Mouse (Mus musculus) midbrain, embryonic 13.5 days (tissue): ENCODE measurements around the gene Cfap206. TPM values are rescaled to one million over a fixed set of nuclear protein-coding genes. Genes with fewer than 3 reads are reported as not detected.

Experiments used
- ATAC-seq: fragments of 200-750 bp; cut with Nextera tagmentation; 2 replicates; pipeline ENCODE4 v1.8.0; 2017; ENCODE audit warnings: mild to moderate bottlenecking, moderate TSS enrichment, moderate library complexity
- H3K27ac ChIP-seq: fragments of 300-500 bp; sonication (generic); 2 replicates; pipeline ENCODE4 v1.5.1; 2015; ENCODE audit warnings: inconsistent platforms, mild to moderate bottlenecking, moderate library complexity
- H3K27me3 ChIP-seq: fragments of 300-500 bp; sonication (generic); 2 replicates; pipeline ENCODE4 v1.6.1; 2015; ENCODE audit warnings: mild to moderate bottlenecking, inconsistent platforms
- H3K36me3 ChIP-seq: fragments of 300-500 bp; sonication (generic); 2 replicates; pipeline ENCODE4 v1.6.1; 2015; ENCODE audit warnings: mild to moderate bottlenecking, inconsistent platforms
- H3K4me1 ChIP-seq: fragments of 300-500 bp; sonication (generic); replicated peaks from 2 replicates; pipeline ENCODE4 v1.6.1; 2015; ENCODE audit warnings: inconsistent platforms
- H3K4me2 ChIP-seq: fragments of 300-500 bp; sonication (generic); replicated peaks from 2 replicates; pipeline ENCODE4 v1.6.1; 2015; ENCODE audit warnings: moderate library complexity, mild to moderate bottlenecking, inconsistent platforms
- H3K4me3 ChIP-seq: fragments of 300-500 bp; sonication (generic); replicated peaks from 2 replicates; pipeline ENCODE4 v1.5.1; 2015; ENCODE audit warnings: mild to moderate bottlenecking, inconsistent platforms
- H3K9ac ChIP-seq: fragments of 300-500 bp; sonication (generic); replicated peaks from 2 replicates; pipeline ENCODE4 v1.6.1; 2015; ENCODE audit warnings: mild to moderate bottlenecking, inconsistent platforms
- H3K9me3 ChIP-seq: fragments of 300-500 bp; sonication (generic); 2 replicates; pipeline ENCODE4 v1.6.1; 2016; ENCODE audit warnings: mild to moderate bottlenecking, inconsistent platforms
- WGBS: fragments of 180-500 bp; shearing (Covaris S2); methylation state at CpG from one replicate; pipeline ENCODE4 v1.1.7; 2015; 5-methylcytosine and 5-hydroxymethylcytosine counted together
- polyA plus RNA-seq: library from polyadenylated mRNA; unstranded; fragments of >200 nt; fragmentation: Nextera tagmentation; extraction: Ambion mirVana; gene quantifications from 2 replicates; pipeline ENCODE4 v1.2.1, GENCODE M21; 2015

Gene Cfap206
- polyA plus RNA-seq, 1 experiment from 2014 or later: 1.4 TPM

DNA sequence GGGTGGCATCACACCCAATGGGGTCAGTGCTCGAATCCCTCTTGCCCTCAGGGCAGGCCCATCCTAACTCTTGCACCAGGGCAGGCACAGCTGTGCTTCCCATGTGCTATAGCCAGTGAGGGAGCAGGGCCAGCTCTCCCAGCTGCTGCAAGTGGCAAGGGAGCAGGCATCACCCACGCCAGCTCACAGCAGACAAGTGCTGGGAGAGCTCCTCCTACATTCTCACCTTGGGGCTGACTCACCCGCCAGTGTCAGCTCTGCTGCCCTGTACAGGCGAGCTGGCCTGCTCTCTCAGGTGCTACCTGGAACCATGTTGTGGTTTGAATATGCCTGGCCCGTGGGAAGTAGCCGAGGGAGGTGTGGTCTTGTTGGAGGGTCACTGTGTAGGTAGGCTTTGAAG lies 68.1 kb downstream of the Cfap206 start:
- no peak overlapping the region for H3K4me3 ChIP-seq
- no peaks in the 10 kb centered on the region for H3K27me3 ChIP-seq
- ATAC-seq: peak; percentile 37
- peaks cover 83% of the 10 kb centered on the region for H3K36me3 ChIP-seq
- H3K4me2 ChIP-seq: no peak overlapping the region
- no peaks in the 10 kb centered on the region for H3K4me1 ChIP-seq
- no peaks in the 10 kb centered on the region for H3K9me3 ChIP-seq
- 94% methylated on average over 6 of the region's 6 CpGs for WGBS
- no peak overlapping the region for H3K27ac ChIP-seq
- no peak overlapping the region for H3K9ac ChIP-seq

DNA sequence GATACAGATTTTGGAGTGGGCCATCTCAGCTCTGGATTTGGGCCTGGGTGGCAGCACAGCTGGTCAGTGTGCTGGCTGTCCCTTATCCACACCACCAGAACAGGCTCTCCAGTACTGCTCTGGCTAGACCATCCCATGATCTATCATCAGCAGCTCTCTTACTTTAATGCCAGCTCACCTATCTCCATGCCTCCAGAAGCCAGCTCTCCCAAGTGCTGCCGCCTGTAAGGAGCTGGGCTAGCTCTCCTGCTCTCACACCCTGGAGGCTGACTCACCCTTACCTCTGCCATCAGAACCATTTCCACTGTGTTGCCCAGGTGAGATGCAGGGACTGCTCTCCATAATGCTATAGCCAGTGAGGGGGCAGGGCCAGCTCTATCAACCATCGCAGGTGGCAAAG lies 68.5 kb downstream of the Cfap206 start:
- Histone ChIP-seq H3K4me2 (no peak overlapping the region), H3K36me3 (peaks cover 82% of the 10 kb centered on the region), H3K9me3 (no peaks in the 10 kb centered on the region), H3K27me3 (no peaks in the 10 kb centered on the region), H3K9ac (no peak overlapping the region), H3K4me1 (no peaks in the 10 kb centered on the region), H3K27ac (no peak overlapping the region), H3K4me3 (no peak overlapping the region)
- ATAC-seq: peak; percentile 27
- WGBS: 94% methylated on average over 2 of the region's 2 CpGs

DNA sequence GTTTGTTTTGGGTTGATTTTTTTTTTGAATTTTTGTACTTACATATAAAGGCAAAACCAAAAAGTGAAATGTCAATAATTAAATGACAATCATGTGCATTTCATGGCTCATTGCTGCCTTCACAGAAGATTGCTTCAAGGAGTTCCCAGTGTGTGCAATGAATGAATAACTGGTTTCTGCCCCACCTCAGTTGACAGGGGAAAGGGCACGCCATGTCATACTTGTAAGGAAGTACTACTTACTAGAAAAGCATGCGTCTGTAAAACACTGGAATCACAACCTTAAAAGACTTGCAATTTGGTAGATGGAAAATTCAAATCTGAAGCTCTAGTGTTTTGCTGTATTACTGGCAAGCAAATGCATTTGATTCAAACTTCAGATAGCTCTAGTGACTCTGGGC lies 71.0 kb downstream of the Cfap206 start:
- no peaks in the 10 kb centered on the region for H3K9me3 ChIP-seq
- peaks cover 84% of the 10 kb centered on the region for H3K36me3 ChIP-seq
- H3K4me3 ChIP-seq: no peak overlapping the region
- no peak for ATAC-seq
- 96% methylated on average over 2 of the region's 2 CpGs for WGBS
- no peaks in the 10 kb centered on the region for H3K27me3 ChIP-seq
- H3K9ac ChIP-seq: no peak overlapping the region
- H3K27ac ChIP-seq: no peak overlapping the region
- no peak overlapping the region for H3K4me2 ChIP-seq
- H3K4me1 ChIP-seq: no peaks in the 10 kb centered on the region

DNA sequence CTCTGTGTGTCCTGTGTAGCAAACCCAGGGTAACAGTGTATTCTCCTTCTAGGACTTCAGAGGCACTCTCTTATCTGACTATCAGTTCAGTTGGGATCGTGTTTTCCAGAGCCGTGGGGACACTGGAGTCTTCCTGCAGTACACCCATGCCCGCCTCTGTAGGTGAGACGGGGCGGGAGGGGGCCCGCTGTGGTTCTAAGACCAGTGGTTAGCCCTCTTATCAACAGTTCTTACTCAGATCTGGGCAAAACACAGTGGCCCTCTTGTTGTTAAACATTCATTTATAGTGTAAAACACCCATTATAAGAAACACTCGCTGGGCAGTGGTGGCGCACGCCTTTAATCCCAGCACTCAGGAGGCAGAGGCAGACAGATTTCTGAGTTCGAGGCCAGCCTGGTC lies 73.9 kb downstream of the Cfap206 start:
- no peaks in the 10 kb centered on the region for H3K27me3 ChIP-seq
- no peak overlapping the region for H3K27ac ChIP-seq
- no peak overlapping the region for H3K4me3 ChIP-seq
- WGBS: 92% methylated on average over 10 of the region's 10 CpGs
- no peaks in the 10 kb centered on the region for H3K9me3 ChIP-seq
- no peak overlapping the region for H3K4me2 ChIP-seq
- no peak overlapping the region for H3K9ac ChIP-seq
- H3K4me1 ChIP-seq: no peaks in the 10 kb centered on the region
- H3K36me3 ChIP-seq: peaks cover 82% of the 10 kb centered on the region
- ATAC-seq: no peak

DNA sequence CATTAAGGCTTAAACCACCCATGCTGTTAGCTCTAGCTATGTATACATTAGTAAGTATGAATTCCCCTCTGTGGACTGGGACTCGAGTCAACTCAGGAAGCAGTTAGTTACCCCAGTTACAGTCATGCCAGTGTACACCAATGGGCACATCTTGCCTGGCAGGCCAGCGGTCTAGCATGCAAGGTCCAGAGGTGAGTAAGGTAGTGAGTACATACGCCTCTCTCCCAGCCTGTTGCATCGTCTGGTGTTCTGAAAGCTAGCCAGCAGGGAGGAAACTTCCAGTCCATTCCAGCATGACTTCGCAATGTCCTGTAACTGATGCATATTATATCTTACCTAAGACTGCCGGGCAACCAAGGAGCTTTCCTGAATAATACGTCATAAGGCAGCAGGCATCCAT lies 76.8 kb downstream of the Cfap206 start:
- peaks cover 65% of the 10 kb centered on the region for H3K36me3 ChIP-seq
- no peaks in the 10 kb centered on the region for H3K4me1 ChIP-seq
- H3K9me3 ChIP-seq: no peaks in the 10 kb centered on the region
- H3K9ac ChIP-seq: no peak overlapping the region
- no peaks in the 10 kb centered on the region for H3K27me3 ChIP-seq
- H3K4me2 ChIP-seq: no peak overlapping the region
- 95% methylated on average over 7 of the region's 7 CpGs for WGBS
- no peak for ATAC-seq
- no peak overlapping the region for H3K27ac ChIP-seq
- H3K4me3 ChIP-seq: no peak overlapping the region

DNA sequence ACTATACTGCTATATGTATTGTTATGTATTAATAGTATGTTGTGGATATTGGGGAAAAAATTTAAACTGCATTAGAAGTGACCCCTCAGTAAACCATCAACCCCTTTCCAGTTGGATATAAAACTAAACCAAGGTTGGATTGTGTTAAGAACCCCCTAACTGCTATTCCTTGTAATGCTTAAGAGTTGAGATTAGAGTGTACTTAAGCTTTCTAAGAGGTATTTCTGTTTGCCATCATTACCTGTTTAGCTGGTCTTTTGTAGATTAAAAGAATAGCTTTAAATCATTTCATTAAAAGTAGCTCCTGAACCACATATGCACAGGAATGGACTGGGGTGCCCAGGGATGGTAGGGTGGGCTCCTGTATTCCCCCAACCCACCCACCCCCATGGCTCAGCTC lies 85.2 kb downstream of the Cfap206 start:
- H3K9me3 ChIP-seq: no peaks in the 10 kb centered on the region
- no peak overlapping the region for H3K27ac ChIP-seq
- H3K4me2 ChIP-seq: no peak overlapping the region
- H3K36me3 ChIP-seq: peaks cover 52% of the 10 kb centered on the region
- H3K27me3 ChIP-seq: no peaks in the 10 kb centered on the region
- no peak for ATAC-seq
- no peak overlapping the region for H3K4me3 ChIP-seq
- H3K4me1 ChIP-seq: no peaks in the 10 kb centered on the region
- H3K9ac ChIP-seq: no peak overlapping the region

DNA sequence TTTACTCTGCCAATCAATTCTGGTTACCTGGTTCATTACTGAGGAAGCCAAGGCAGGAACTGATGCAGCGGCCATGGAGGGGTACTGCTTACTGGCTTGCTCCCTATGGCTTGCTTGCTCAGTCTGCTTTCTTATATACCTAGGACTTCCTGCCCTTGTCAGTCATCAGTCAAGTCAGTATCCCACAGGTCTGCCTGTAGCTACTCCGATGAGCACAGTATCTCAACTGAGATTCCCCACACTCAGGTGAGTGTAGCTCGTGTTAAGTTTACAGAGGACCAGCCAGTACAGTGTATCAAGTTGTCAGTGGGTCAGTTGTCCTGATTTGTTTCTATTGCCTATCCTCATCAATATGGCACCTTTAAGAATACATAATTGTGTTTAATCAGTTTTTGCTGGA lies 89.3 kb downstream of the Cfap206 start:
- 98% methylated on average over 3 of the region's 3 CpGs for WGBS
- ATAC-seq: no peak
- H3K27me3 ChIP-seq: no peaks in the 10 kb centered on the region
- no peaks in the 10 kb centered on the region for H3K9me3 ChIP-seq
- H3K4me2 ChIP-seq: no peak overlapping the region
- no peak overlapping the region for H3K4me3 ChIP-seq
- no peak overlapping the region for H3K27ac ChIP-seq
- peaks cover 33% of the 10 kb centered on the region for H3K36me3 ChIP-seq
- no peaks in the 10 kb centered on the region for H3K4me1 ChIP-seq
- H3K9ac ChIP-seq: no peak overlapping the region

DNA sequence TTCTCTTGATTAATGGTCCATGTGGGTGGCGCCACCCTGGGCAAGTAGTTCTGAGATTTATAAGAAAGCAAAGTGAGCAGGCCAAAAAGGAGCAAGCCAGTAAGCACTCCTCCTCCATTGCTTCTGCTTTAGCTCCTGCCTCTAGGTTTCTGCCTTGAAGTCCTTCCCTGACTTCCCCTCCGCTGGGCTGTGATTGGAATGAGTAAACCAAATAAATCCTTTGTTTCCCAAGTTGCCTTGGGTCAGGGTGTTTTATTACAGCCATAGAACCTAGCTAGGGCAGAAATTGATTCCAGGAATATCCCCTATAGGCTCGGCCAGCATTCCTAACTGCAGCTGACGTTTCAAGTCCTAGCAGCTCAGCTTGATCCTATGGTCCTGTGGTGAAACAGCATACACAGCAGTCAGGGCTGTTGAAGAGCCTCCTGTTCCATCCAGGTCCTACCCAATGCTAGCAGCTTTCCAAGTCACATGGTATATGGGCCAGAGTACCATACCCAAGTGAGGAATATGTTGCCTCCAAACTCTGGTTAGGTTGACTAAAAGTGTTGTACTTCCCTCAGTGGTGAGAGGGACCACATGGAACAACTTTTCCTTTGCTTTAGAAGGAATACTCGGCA lies 90.2 kb downstream of the Cfap206 start:
- no peak overlapping the region for H3K9ac ChIP-seq
- H3K27me3 ChIP-seq: no peaks in the 10 kb centered on the region
- no peaks in the 10 kb centered on the region for H3K4me1 ChIP-seq
- no peak overlapping the region for H3K4me3 ChIP-seq
- WGBS: 93% methylated on average over 5 of the region's 5 CpGs
- no peak for ATAC-seq
- H3K36me3 ChIP-seq: peaks cover 32% of the 10 kb centered on the region
- no peak overlapping the region for H3K27ac ChIP-seq
- no peaks in the 10 kb centered on the region for H3K9me3 ChIP-seq
- H3K4me2 ChIP-seq: no peak overlapping the region

Other genes starting within 250 kb of the Cfap206 start
- gene Akirin2, start 179.3 kb downstream of the Cfap206 start, polyA plus RNA-seq: 81.4 and 101 TPM in 2 replicates
- 96.8 and 104 TPM in 2 replicates for gene Orc3, start 115.3 kb downstream of the Cfap206 start, polyA plus RNA-seq
- gene Rars2, start 115.2 kb downstream of the Cfap206 start, polyA plus RNA-seq: 66.3 and 69.5 TPM in 2 replicates
- gene Slc35a1, start 42.8 kb downstream of the Cfap206 start, polyA plus RNA-seq: 54.6 and 55.3 TPM in 2 replicates
- gene Gm136, start 26.1 kb upstream of the Cfap206 start, polyA plus RNA-seq: not detected in 2 replicates
- 46.6 and 53.3 TPM in 2 replicates for gene Smim8, start 48.2 kb upstream of the Cfap206 start, polyA plus RNA-seq
- 40.3 and 42.5 TPM in 2 replicates for gene Zfp292, start 152.8 kb upstream of the Cfap206 start, polyA plus RNA-seq
- gene Cga, start 163.6 kb upstream of the Cfap206 start, polyA plus RNA-seq: not detected in 2 replicates